Mouse (Mus musculus) gastrocnemius, adult 8-10 months (tissue): Measurements from ENCODE around the gene Vnn3. TPM values are rescaled to one million over a fixed set of nuclear protein-coding genes. Genes with fewer than 3 reads are reported as not detected.

ENCODE experiments used
- DNase-seq, 2 experiments: peaks; one replicate each; pipeline ENCODE4 v3.0.0; 2022; ENCODE audit warnings: low spot score in 2 of 2
- total RNA-seq, 4 experiments: library from RNA; stranded (reverse); gene quantifications; 2 replicates each; pipeline ENCODE4 v1.2.4; 2022

The Vnn3 gene
- total RNA-seq, result under 1 TPM in 2 of 4 experiments, not detected in 2; 0.17 to 0.21 TPM

- no peak for DNase-seq
These were observed at the start of gene Vnn3 for GRCm38 (mm10) chr10:23851228-23851912. Gene Vnn3, plus strand, starts transcription at chr10:23851462.

GRCm38 (mm10) chr10:23802911-23803310 is 48.4 kb upstream of the Vnn3 start:
- no peak for DNase-seq

- DNase-seq, result no peak
These were observed 46.6 kb upstream of the Vnn3 start for GRCm38 (mm10) chr10:23804665-23805064.

- no peak for DNase-seq
These were observed 45.1 kb upstream of the Vnn3 start for GRCm38 (mm10) chr10:23806201-23806600.

- DNase-seq, result peak; percentile 13 to 21
These were observed 39.4 kb upstream of the Vnn3 start for GRCm38 (mm10) chr10:23811635-23812437.

- no peak for DNase-seq
These were observed 38.9 kb upstream of the Vnn3 start for GRCm38 (mm10) chr10:23812438-23812759.

- DNase-seq, result no peak
These were observed 38.2 kb upstream of the Vnn3 start for GRCm38 (mm10) chr10:23812852-23813766.

- peak; percentile 32 to 44 for DNase-seq
These were observed 36.1 kb upstream of the Vnn3 start for GRCm38 (mm10) chr10:23815168-23815567.

- DNase-seq, result no peak
These were observed 35.0 kb upstream of the Vnn3 start for GRCm38 (mm10) chr10:23816241-23816640.

GRCm38 (mm10) chr10:23826516-23826915 is 24.7 kb upstream of the Vnn3 start:
- DNase-seq, result no peak

GRCm38 (mm10) chr10:23836003-23836964 is 15.0 kb upstream of the Vnn3 start:
- no peak for DNase-seq

- DNase-seq, result no peak
These were observed 14.1 kb upstream of the Vnn3 start for GRCm38 (mm10) chr10:23837115-23837514.

- no peak for DNase-seq
These were observed 12.4 kb upstream of the Vnn3 start for GRCm38 (mm10) chr10:23838910-23839309.

- DNase-seq, result no peak
These were observed 11.9 kb upstream of the Vnn3 start for GRCm38 (mm10) chr10:23839368-23839767.

GRCm38 (mm10) chr10:23840496-23840895 is 10.8 kb upstream of the Vnn3 start:
- no peak for DNase-seq

GRCm38 (mm10) chr10:23852096-23852495 is 834 bp downstream of the Vnn3 start:
- no peak for DNase-seq

GRCm38 (mm10) chr10:23864362-23865312 is 13.4 kb downstream of the Vnn3 start:
- no peak for DNase-seq

GRCm38 (mm10) chr10:23880695-23881094 is 29.4 kb downstream of the Vnn3 start:
- DNase-seq, result no peak

GRCm38 (mm10) chr10:23884910-23885309 is 33.6 kb downstream of the Vnn3 start:
- DNase-seq, result no peak
